Mouse (Mus musculus) layer of hippocampus, postnatal 10 days (tissue): ENCODE data around the gene Tmem114. TPM values are rescaled to one million over a fixed set of nuclear protein-coding genes. Genes with fewer than 3 reads are reported as not detected.

Source experiments
- DNase-seq, 2 experiments: peaks; one replicate each; pipeline ENCODE4 v3.0.0; 2021; ENCODE audit warnings: low spot score in 2 of 2
- total RNA-seq, 2 experiments: library from RNA; stranded (reverse); gene quantifications; 2 replicates each; pipeline ENCODE4 v1.2.3; 2021

The Tmem114 gene
- total RNA-seq, 2 experiments from 2014 or later = 11.3 to 12.0 TPM

GRCm38 (mm10) chr16:8412213-8412612, 12.7 kb downstream of the Tmem114 start:
- DNase-seq = no peak

- DNase-seq = no peak
Measured at GRCm38 (mm10) chr16:8409197-8409596, 15.7 kb downstream of the Tmem114 start.

GRCm38 (mm10) chr16:8406708-8407107, 18.2 kb downstream of the Tmem114 start:
- DNase-seq = peak; percentile 83

- DNase-seq = no peak
Measured at GRCm38 (mm10) chr16:8402663-8403062, 22.3 kb downstream of the Tmem114 start.

- DNase-seq = no peak
Measured at GRCm38 (mm10) chr16:8401171-8401955, 23.6 kb downstream of the Tmem114 start.

GRCm38 (mm10) chr16:8399868-8400267, 25.1 kb downstream of the Tmem114 start:
- no peak for DNase-seq

- no peak for DNase-seq
Measured at GRCm38 (mm10) chr16:8394946-8395345, 30.0 kb downstream of the Tmem114 start.

- no peak for DNase-seq
Measured at GRCm38 (mm10) chr16:8388491-8388890, 36.4 kb downstream of the Tmem114 start.

GRCm38 (mm10) chr16:8386386-8386785, 38.5 kb downstream of the Tmem114 start:
- DNase-seq = no peak

- DNase-seq = no peak
Measured at GRCm38 (mm10) chr16:8385679-8386078, 39.3 kb downstream of the Tmem114 start.

GRCm38 (mm10) chr16:8384772-8385171, 40.2 kb downstream of the Tmem114 start:
- no peak for DNase-seq

GRCm38 (mm10) chr16:8383396-8383795, 41.5 kb downstream of the Tmem114 start:
- no peak for DNase-seq

- DNase-seq = no peak
Measured at GRCm38 (mm10) chr16:8363066-8363465, 61.9 kb downstream of the Tmem114 start.

Other genes starting within 250 kb of the Tmem114 start
- 10 to 100 TPM; 35.8 to 38.8 TPM for gene Mettl22, start 45.7 kb upstream of the Tmem114 start, total RNA-seq
- gene Abat, start 88.3 kb upstream of the Tmem114 start, total RNA-seq = 100 to 1,000 TPM; 107 to 117 TPM
- gene Pmm2, start 212.5 kb upstream of the Tmem114 start, total RNA-seq = 10 to 100 TPM; 32.3 to 32.5 TPM
- gene Tmem186, start 212.6 kb upstream of the Tmem114 start, total RNA-seq = 10 to 100 TPM; 10.9 to 11.1 TPM
- gene Carhsp1, start 247.0 kb upstream of the Tmem114 start, total RNA-seq = 10 to 100 TPM; 21.8 to 22.1 TPM